Mouse (Mus musculus) lung, postnatal 0 days (tissue): ENCODE measurements around the gene Ninl. TPM values are rescaled to one million over a fixed set of nuclear protein-coding genes. Genes with fewer than 3 reads are reported as not detected.

Source experiments
- ATAC-seq: fragments of 200-750 bp; cut with Nextera tagmentation; 2 replicates; pipeline ENCODE4 v1.8.0; 2017; ENCODE audit warnings: moderate library complexity
- DNase-seq: peaks from one replicate; pipeline ENCODE4 v3.0.0-alpha.2; 2016; ENCODE audit warnings: low spot score
- H3K27ac ChIP-seq: fragments of 300-500 bp; sonication (generic); 2 replicates; pipeline ENCODE4 v1.5.1; 2014; ENCODE audit warnings: antibody characterized with exemption, mild to moderate bottlenecking, low read length, mixed read lengths
- H3K27me3 ChIP-seq: fragments of 300-500 bp; sonication (generic); replicated peaks from 2 replicates; pipeline ENCODE4 v1.6.1; 2014; ENCODE audit warnings: low read length, mixed read lengths; ENCODE audit not compliant: insufficient read depth
- H3K36me3 ChIP-seq: fragments of 300-500 bp; sonication (generic); 2 replicates; pipeline ENCODE4 v1.6.1; 2014; ENCODE audit warnings: low read length, mixed read lengths; ENCODE audit not compliant: insufficient read depth
- H3K4me1 ChIP-seq: fragments of 300-500 bp; sonication (generic); 2 replicates; pipeline ENCODE4 v1.6.1; 2014; ENCODE audit warnings: antibody characterized with exemption, low read depth, low read length, mixed read lengths; ENCODE audit not compliant: insufficient read depth
- H3K4me2 ChIP-seq: fragments of 300-500 bp; sonication (generic); replicated peaks from 2 replicates; pipeline ENCODE4 v1.6.1; 2014; ENCODE audit warnings: low read depth, mild to moderate bottlenecking, low read length, moderate library complexity, mixed read lengths
- H3K4me3 ChIP-seq: fragments of 300-500 bp; sonication (generic); 2 replicates; pipeline ENCODE4 v1.5.1; 2014; ENCODE audit warnings: low read depth, low read length
- H3K9ac ChIP-seq: fragments of 300-500 bp; sonication (generic); replicated peaks from 2 replicates; pipeline ENCODE4 v1.6.1; 2014; ENCODE audit warnings: low read depth, mild to moderate bottlenecking
- H3K9me3 ChIP-seq: fragments of 300-500 bp; sonication (generic); 2 replicates; pipeline ENCODE4 v1.6.1; 2016; ENCODE audit warnings: low read length, mixed read lengths
- CTCF ChIP-seq: IDR thresholded peaks from 2 replicates; pipeline ENCODE4 v1.5.1; 2016; ENCODE audit warnings: antibody characterized with exemption, mild to moderate bottlenecking
- EP300 ChIP-seq: IDR thresholded peaks from 2 replicates; pipeline ENCODE4 v1.6.1; 2016; ENCODE audit warnings: antibody characterized with exemption, mild to moderate bottlenecking, control low read depth
- WGBS: fragments of 180-500 bp; shearing (Covaris S2); extraction: QIAGEN DNeasy Blood & Tissue Kit; methylation state at CpG from one replicate; pipeline ENCODE4 v1.1.7; 2014; 5-methylcytosine and 5-hydroxymethylcytosine counted together
- polyA plus RNA-seq: library from polyadenylated mRNA; unstranded; fragments of >200 nt; fragmentation: Nextera tagmentation; extraction: Ambion mirVana; gene quantifications from 2 replicates; pipeline ENCODE4 v1.2.1, GENCODE M21; 2015

Ninl gene
- polyA plus RNA-seq, 1 experiment from 2014 or later: 3.9 TPM

- no peak overlapping the region for H3K4me2 ChIP-seq
- no peaks in the 10 kb centered on the region for H3K27me3 ChIP-seq
- H3K36me3 ChIP-seq: no peaks in the 10 kb centered on the region
- H3K9ac ChIP-seq: no peak overlapping the region
- no peaks in the 10 kb centered on the region for H3K9me3 ChIP-seq
- H3K4me3 ChIP-seq: no peak overlapping the region
- no peak overlapping the region for H3K27ac ChIP-seq
- no peak for DNase-seq
- H3K4me1 ChIP-seq: no peaks in the 10 kb centered on the region
- 93% methylated on average over 6 of the region's 6 CpGs for WGBS
- ATAC-seq: no peak
- TF ChIP-seq CTCF (no peak), EP300 (no peak)
These were observed 61.5 kb downstream of the Ninl start for GRCm38 (mm10) chr2:150977676-150978075.

- no peak overlapping the region for H3K9ac ChIP-seq
These were observed 62.3 kb downstream of the Ninl start for GRCm38 (mm10) chr2:150976871-150977270.

GRCm38 (mm10) chr2:150973401-150974115 lies 65.6 kb downstream of the Ninl start:
- no peak overlapping the region for H3K9ac ChIP-seq
- H3K9me3 ChIP-seq: no peaks in the 10 kb centered on the region
- H3K4me3 ChIP-seq: no peak overlapping the region
- no peaks in the 10 kb centered on the region for H3K27me3 ChIP-seq
- no peaks in the 10 kb centered on the region for H3K4me1 ChIP-seq
- no peak overlapping the region for H3K4me2 ChIP-seq
- DNase-seq: no peak
- TF ChIP-seq EP300: no peak
- no peak for TF ChIP-seq CTCF
- no peak for ATAC-seq
- H3K27ac ChIP-seq: no peak overlapping the region
- H3K36me3 ChIP-seq: no peaks in the 10 kb centered on the region
- WGBS: 74% methylated on average over 8 of the region's 8 CpGs

More at GRCm38 (mm10) chr2:150976871-150977270, 62.3 kb downstream of the Ninl start:
- Histone ChIP-seq H3K36me3 (no peaks in the 10 kb centered on the region), H3K27me3 (no peaks in the 10 kb centered on the region), H3K4me3 (no peak overlapping the region), H3K27ac (no peak overlapping the region), H3K9me3 (no peaks in the 10 kb centered on the region), H3K4me1 (no peaks in the 10 kb centered on the region), H3K4me2 (no peak overlapping the region)
- WGBS: 92% methylated on average over 5 of the region's 5 CpGs
- DNase-seq: no peak
- no peak for TF ChIP-seq EP300
- TF ChIP-seq CTCF: no peak
- no peak for ATAC-seq

- no peaks in the 10 kb centered on the region for H3K9me3 ChIP-seq
- no peak overlapping the region for H3K9ac ChIP-seq
- no peaks in the 10 kb centered on the region for H3K36me3 ChIP-seq
- 92% methylated on average over 3 of the region's 3 CpGs for WGBS
- no peaks in the 10 kb centered on the region for H3K27me3 ChIP-seq
- ATAC-seq: no peak
- TF ChIP-seq CTCF (no peak), EP300 (no peak)
- H3K27ac ChIP-seq: no peak overlapping the region
- no peak overlapping the region for H3K4me3 ChIP-seq
- DNase-seq: no peak
- H3K4me2 ChIP-seq: no peak overlapping the region
- H3K4me1 ChIP-seq: no peaks in the 10 kb centered on the region
These were observed 66.5 kb downstream of the Ninl start for GRCm38 (mm10) chr2:150972681-150973080.

- DNase-seq (no peak), ATAC-seq (no peak)
- H3K4me3 ChIP-seq: no peak overlapping the region
- no peaks in the 10 kb centered on the region for H3K36me3 ChIP-seq
- TF ChIP-seq CTCF (no peak), EP300 (no peak)
- H3K9ac ChIP-seq: no peak overlapping the region
- H3K27ac ChIP-seq: no peak overlapping the region
- WGBS: 88% methylated on average over 7 of the region's 7 CpGs
- H3K27me3 ChIP-seq: no peaks in the 10 kb centered on the region
- no peaks in the 10 kb centered on the region for H3K4me1 ChIP-seq
- H3K4me2 ChIP-seq: no peak overlapping the region
- H3K9me3 ChIP-seq: no peaks in the 10 kb centered on the region
These were observed 67.3 kb downstream of the Ninl start for GRCm38 (mm10) chr2:150971856-150972255.

- H3K9ac ChIP-seq: no peak overlapping the region
- H3K4me1 ChIP-seq: no peaks in the 10 kb centered on the region
- no peaks in the 10 kb centered on the region for H3K9me3 ChIP-seq
- no peak overlapping the region for H3K4me3 ChIP-seq
- ATAC-seq: no peak
- H3K4me2 ChIP-seq: no peak overlapping the region
- WGBS: 95% methylated on average over 2 of the region's 2 CpGs
- H3K36me3 ChIP-seq: no peaks in the 10 kb centered on the region
- DNase-seq: no peak
- H3K27ac ChIP-seq: no peak overlapping the region
- TF ChIP-seq EP300 (no peak), CTCF (no peak)
- no peaks in the 10 kb centered on the region for H3K27me3 ChIP-seq
These were observed 70.0 kb downstream of the Ninl start for GRCm38 (mm10) chr2:150969231-150969630.
